Mouse (Mus musculus): ENCODE results near the gene Celf6.

The Celf6 gene

DNA sequence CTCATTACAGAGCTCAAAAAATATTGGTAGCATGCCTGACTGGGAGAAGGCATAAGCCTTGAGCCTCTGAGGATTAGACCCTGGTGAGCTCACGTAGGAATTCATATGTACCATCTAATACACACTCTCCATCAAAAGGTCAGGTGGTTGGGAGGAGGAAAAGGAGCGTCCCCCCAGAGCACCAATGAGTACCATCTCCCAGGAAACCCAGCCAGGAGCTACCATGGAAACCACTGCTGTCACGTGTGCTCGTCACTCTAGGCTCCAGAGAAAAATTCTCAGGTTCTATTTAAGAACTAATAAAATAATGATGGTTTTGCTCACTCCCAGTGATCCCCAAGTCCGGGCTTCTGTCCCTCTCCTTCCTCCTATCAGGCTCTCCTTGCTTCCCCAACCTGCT is 10.5 kb downstream of the Celf6 start:
- no peak for DNase-seq (ENCODE audit: low spot score in 2 of 2)

DNA sequence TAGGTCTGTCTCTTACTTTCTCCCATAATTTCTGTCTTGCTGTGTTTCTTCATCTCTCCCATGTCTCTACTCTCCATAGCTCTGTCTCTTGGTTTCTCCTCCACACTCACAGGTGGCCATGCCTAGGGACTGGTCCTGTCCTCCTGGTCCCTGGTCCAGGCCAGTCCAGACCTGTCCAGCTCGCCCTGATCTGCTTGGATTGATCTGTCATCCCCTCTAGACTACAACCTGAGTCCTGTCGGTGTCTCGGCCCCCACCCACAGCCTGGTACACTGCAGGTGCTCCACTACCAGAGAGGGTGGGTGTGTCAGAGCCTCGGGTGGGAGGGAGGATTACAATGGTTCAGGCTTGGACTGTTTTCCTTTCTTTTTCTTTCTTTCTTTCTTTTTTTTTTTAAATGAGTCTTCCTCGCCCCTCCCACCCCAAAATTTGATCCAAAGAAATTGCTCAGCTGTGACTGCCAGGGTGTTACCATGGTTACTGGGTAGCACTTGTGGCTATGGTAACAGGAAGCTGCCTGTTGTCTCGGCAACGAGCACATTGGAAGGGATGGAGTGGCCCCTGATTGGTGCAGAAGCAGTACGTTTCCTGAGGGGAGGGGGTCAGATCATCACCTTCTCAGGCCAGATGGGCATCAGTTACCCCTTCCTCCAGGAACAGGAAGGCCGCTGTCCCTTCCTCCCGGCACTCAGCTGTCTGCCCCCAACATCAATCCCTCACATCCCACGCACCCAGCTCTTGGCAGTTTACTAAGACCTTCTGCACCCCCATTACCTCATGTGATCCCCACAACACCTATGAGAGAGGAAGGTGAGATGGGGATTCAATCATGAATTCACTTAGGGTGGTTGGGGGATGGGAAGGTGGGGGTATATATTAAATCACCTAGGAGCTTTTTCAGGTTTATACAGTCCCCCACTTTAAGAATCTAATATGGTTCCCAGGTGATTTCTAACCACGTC is 11.3 kb downstream of the Celf6 start:
- DNase-seq (ENCODE audit: low spot score in 2 of 2) = no peak

DNA sequence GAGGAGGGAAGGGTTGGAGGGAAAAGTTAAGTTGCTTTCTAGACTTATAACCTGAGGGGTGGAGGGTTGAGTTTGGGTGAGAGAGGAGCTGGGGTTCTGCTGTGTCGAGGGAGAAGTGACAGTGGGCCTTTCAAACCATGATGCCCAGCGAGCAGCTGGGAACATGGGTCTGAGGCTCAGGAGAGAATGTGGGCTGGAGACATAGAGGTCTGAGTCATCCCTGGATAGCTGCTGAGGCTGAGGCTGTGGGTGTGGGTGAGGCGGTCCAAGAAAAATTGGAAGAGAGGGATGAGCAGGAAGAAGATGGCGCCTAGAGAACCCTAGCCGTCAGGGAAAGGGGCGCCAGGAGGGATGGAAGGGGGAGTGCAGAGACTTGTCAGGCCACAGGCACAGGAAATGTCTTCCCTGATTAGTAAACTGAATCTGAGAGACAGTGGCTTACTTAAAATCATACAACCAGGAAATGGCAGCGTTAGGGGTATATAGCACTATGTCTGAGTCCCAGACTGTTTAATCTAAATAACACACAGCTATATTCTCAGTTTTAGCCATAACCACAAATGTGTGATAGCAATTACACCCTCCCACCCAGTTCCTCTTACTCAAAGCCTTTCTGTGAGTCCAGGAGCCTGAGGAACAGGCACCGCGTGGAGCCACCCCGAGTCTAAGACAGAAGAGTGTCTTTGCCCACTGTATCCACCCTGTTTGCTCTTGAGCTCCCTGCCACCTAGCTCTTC is 12.2 kb downstream of the Celf6 start:
- DNase-seq (ENCODE audit: low spot score in 2 of 2) = no peak

DNA sequence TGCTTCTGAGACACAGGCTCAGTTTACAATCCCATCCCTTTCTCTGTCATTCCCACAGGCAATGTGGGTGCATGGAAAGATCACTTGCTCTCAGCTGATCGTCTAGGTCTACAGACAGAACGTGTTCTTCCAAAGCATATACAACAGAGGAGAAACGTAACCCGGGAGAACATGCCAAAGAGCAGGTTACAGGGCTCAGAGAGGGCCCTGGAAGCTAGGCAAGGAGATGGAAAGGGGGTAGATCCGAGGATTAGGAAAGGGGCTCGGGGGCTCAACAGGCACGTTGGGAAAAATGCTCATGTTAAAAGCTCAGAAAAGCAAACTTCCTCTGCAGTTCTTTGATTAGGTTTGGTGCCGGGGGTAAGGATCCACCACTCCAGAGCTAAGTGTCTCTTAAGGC is 23.9 kb downstream of the Celf6 start:
- no peak for DNase-seq (ENCODE audit: low spot score in 2 of 2)

DNA sequence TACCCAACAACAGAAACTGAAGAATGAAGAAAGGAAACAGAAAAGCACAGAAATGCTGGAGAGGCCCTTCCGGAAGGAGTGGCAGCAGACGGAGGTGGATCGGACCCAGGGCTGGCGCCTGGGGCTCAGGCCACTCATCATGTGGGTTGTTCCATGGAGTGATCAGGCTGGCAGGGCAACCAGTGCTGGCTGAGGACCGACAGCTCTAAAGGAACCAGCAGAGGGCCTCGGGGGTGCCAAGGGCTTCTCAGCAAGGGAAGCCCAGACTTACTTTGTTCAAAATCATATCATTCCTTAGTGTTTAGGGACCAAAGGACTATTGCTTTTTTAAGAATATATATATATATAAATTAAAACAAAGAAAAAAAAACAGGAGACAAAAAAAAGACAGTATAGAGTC is 28.2 kb downstream of the Celf6 start:
- DNase-seq (ENCODE audit: low spot score in 2 of 2) = no peak

DNA sequence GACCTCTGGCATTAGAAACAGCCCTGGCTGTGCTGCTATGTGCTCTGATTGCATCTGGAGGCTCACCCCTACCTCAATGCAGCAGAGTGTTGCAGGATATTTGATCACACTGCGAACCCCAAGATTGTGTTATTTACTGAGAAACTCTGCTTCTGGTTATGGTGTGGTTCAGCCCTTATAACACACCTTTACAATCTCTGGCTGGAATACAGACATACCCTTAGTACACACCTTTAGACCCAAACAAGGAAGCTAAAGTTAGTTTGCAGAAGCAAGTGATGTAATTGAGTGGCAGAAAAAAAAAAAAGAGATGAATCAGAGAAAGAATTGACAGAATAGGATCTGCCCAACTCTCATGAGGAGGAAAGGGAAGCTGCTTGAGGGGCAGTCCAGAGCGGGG is 33.2 kb downstream of the Celf6 start:
- no peak for DNase-seq (ENCODE audit: low spot score in 2 of 2)

DNA sequence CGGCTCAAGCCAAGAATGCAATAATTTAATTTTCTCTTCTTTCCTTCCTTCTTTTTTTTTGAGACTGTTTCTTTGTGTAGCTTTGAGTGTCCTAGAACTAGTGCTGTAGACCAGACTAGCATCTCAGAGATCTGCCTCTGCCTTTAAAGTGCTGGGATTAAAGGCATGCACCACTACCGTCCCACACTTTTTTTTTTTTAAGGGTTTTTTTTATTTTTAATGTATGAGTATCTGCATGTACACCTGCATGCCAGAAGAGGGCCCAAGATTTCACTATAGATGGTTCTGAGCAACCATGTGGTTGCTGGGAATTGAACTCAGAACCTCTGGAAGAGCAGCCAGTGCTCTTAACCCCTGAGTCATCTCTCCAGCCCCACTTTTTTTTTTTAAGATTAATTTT is 38.1 kb downstream of the Celf6 start:
- no peak for DNase-seq (ENCODE audit: low spot score in 2 of 2)

DNA sequence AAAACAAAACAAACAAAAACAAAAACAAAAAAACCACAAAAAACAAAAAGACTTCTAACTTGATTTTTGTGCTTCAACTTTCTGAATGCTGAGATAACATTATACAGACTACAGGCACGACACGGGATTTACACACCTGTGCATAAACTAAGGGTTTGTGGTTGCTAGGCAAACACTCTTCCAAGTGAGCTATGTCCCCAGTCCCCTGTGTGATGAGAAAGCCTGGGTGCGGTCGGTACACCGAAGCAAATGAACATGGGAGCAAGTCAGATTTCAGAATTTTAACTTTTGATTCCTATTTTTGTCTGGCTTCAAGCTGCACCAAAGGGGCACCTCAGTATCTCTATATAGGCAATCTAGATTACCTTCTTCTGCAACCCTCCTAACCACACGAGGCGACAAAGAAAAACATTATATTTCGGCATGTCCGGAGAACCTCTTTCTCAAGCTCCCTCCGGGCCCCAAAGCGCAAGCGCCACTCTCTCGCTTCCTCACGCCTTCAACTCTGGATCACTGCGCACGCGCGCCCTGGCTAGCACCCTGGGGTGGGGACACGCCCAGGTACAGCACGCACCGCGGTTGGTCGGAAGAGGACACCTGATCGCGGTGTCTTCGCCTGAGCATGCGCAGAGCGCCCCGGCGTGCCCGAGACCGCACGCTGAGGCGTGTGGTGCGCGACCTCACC is 39.0 kb downstream of the Celf6 start, which contains the start of gene Parp6:
Parp6 (plus strand) TSS at position 663 of the 685 bp plus-strand sequence.
- DNase-seq (ENCODE audit: low spot score in 2 of 2) = peak; percentile 99 to 100

DNA sequence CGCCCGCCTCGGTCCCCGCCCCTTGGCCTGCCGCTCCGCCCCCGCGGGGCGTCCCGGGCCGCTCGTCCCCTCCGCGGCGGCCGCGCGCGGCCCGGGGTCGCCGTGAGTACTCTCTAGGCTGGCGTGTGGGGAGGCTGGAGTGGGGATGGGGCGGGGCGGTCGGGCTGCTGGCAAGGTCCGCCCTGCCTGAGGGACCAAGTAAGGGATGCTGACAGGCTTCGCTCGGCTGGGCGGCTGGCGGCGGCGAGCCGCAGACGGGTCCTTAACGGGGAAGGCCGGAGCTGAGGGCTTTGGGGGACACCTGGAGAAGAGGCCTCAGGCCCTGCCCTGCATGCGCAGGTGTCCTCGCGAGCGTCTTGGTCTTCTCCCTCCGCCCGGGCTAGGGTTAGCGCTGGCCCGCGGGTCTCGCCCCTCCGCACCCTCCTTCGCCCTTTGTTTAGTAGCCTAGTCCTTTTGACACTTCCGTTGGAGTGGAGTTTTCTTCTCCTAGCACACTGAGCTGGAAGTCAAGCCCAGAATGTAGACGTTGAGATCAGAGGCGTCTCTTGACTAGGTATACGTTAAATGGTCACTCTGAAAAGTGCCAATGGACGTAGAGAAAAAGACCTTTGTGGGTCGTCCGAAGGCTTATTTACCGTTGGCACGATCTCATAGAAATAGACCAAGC is 39.7 kb downstream of the Celf6 start:
- DNase-seq (ENCODE audit: low spot score in 2 of 2) = peak in 1 of 2 experiments; percentile 23

DNA sequence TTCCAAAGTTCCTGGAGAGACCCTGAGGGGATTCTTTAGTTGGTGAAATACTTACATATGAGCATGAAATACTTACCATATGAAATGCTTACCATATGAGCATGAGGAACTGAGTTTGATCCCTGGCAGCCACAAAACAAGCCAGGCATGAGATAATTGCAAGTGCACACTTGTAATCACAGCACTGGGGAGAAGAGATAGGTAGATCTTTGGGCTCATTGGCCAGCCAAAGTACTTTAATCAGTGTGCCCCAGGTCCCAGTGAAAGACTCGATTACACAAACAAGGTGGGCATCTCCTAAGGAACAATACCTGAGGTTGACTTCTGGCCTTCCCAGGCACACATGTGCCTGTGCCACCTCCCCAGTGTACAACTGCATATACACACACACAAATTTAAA is 60.7 kb downstream of the Celf6 start:
- DNase-seq (ENCODE audit: low spot score in 2 of 2) = no peak

DNA sequence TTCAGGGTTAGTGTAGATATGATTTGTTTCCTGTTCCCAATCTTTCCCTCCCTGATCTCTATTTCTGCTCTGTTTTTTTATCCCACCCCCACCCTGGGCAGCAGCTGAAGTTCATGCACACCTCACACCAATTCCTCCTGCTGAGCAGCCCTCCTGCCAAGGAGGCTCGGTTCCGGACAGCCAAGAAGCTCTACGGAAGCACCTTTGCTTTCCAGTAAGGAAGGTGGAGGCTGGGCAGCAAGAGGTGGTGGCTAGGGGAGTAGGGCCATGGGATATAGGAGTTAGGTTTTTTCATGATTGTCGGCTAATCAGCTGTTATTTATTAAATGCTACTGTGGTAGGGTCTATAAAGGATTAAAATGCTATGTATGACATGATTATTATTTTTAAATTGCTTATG is 62.2 kb downstream of the Celf6 start:
- no peak for DNase-seq (ENCODE audit: low spot score in 2 of 2)

DNA sequence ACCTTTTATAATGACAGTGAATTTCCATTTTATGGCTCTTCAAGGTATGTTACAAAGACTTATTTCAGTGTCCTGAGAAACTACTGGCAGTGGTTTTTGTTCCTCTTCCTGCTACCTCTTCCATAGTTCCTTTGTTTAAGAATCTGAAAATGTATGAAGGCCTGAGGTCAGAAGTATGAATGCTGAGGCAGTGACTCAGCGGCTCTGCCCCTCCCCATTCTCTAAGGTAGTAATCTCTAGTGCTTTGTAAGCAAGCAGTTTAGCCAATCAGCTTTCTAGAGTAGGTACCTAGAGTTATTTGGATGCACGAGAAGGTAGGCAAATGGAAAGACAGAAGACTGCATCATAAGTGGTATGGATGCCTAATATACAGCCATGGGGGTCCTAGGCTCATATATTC is 63.6 kb downstream of the Celf6 start:
- DNase-seq (ENCODE audit: low spot score in 2 of 2) = no peak

DNA sequence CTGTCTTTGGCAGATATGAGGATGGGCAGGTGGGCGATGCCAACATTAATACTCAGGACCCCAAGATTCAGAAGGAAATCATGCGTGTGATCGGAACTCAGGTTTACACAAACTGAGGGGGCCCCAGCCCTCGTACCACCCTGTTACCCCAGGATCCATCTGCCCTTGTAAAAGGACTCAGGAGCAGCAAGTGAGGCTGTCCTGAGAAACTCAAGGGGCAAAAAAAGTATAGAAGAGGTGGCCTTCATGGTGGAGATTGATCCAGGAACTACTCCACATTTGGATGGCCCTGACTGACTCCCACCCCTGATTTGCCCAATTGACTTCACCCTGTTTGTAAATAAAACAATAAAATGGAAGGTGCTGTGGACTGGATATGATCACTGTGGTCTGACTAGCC is 72.2 kb downstream of the Celf6 start:
- no peak for DNase-seq (ENCODE audit: low spot score in 2 of 2)

DNA sequence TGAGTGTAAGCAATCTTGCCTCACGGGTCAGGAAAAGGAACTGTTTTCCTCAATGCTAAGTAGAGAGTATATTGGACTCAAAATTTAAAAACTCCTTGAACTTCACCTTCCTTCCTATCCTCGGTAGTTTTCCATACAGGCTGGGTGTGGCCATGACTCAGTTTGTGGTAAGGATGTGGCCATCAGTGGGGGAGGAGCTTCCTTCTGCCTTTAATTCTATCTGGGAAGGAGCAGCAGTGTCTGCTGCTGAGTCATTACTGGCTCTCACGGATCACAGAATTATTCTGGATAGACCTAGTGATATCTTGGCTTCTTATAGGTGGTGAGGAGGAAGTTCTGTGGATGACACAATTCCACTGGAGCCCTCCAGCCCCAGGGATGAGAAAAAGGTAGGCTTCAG is 75.7 kb downstream of the Celf6 start:
- no peak for DNase-seq (ENCODE audit: low spot score in 2 of 2)

DNA sequence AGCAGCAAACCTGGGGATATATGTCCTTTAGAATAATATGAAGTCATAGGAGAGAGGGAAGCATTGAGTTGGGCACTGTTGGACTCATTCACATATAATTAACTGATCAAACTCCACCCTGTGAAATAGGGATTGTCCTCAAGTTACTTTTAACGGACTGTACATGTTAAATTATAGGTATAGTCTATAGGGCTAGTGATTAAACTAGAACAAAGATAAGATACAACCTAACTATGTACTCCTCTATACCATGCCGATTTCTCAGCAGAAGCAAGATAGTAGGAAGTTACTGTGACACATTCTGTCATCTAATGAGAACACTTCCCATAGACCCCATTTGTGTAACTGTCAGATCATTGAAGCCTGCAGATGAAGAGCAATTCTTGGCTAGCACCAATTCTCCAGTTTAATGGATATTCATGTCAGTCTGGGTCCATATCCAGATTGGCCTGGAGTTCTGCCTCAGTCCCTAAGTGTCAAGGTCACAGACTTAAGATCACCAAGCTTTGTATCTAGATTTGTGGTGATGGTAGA is 76.8 kb downstream of the Celf6 start:
- no peak for DNase-seq (ENCODE audit: low spot score in 2 of 2)

DNA sequence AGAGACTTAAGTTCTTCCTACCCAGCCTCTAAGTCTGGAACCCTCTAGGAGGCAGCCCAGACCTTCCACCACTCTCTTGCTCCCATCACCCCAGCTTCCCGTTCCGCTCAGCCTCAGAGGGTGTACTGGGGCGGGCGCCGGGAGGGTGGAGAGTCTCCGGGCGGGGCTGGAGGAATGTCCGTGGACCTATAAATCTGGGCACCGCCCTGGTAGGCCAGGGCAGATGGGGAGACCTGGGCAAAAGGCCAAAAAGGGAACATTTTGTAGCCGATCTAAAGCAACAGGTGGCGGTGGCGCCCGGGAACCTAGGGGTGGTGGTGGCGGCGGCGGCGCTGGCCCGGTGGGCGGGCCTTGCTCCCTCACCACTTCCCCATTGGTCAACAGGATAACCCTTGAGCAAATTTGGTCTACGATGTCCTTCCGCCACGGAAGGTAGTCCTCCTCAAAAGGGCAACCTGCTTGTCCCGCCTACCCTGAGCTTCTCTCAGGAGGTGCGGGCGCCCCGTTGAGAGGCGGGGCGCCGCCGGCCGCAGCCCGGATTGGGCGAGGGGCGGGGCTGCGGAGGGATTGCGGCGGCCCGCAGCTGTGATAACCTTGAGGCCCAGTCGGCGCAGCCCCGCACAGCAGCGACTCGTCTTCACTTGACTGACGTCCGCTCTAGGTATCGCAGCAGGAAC is 78.4 kb downstream of the Celf6 start, which contains the start of gene Pkm:
Pkm (plus strand) TSS at position 411 of the 677 bp plus-strand sequence.
- DNase-seq (ENCODE audit: low spot score in 2 of 2) = peak; percentile 98 to 99
